Mouse (Mus musculus): ENCODE data around the gene Ripk1.
A peak's percentile ranks its signal among the peaks of the same experiment; 100 is the strongest.

Gene Ripk1

DNA sequence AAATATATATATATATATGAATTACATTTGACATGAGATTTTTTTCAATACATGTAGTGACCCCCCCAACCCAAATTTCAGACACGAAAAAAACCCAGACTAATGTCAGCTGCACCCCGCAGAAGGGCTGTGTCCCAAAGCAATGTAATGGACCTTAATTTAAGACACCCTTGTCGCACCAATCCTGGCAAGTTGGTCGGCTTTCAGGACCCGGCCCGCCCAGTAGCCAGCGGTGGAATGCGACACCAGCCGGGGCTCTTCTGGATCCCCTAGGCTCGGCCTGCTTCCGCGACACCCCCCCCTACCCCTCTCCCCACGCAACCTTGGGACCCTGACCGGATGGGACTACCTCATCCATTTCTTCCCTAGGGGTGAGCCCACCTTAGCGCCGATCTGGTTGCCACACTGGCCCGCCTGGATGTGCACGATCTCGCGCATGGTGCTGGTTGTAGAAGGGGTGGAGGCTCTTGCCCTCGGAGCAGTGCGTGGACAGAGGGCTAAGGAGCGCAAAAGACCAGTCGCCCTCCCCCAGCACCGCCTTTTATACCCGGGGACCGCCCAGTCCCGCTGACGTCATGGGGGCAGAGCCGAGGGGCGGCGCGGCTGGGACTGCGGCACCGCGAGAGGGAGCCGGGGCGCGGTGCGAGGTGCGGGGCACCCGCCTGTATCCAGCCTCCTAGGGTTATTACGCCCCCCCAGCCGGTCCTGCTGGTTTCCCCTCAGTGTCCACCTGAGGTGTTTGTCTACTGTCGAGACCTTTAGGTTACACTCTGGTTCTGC, 75.5 kb downstream of the Ripk1 start, which contains the start of gene Tubb2a:
TSS of gene Tubb2a (minus strand) at position 516 of the 780 bp plus-strand sequence.
- DNase-seq (ENCODE audit: low read depth, low spot score) = peak; percentile 78

DNA sequence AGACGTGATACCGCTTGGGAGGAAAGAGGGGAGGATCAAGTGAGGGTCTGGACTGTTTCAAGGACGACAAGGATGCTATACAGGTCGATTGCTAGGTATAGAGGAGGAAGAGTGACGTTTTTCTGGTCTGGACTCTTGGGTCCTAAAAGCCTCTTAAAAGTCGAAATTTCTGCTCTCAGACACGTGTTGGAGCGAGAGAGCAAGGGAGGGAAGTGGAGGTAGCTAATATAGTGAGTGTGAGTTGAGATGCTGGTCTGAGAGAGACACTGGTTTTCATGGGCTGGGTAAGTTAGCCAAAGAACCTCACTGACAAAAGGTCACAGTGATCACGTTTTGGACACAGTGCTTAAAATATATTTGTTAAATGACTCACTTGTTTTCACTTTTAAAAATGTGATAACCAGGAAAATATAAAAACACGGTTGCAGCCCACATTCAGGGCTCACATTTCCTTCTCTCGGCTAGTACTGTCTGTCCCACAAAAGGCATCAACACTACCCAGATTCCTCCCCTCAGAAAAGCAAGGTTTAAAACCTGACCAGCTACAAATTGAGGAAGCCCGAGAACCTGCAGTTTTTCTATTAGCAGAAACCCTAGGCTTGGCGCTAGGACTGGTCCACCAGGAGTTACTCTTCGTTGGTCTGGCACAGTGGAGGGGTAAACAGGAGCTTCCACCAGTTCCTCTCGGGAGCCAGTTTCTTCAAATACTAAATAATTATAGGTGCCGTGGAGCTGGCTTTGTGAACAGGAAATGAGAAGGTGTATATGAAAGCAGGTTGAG, 76.5 kb downstream of the Ripk1 start:
- DNase-seq (ENCODE audit: low read depth, low spot score) = no peak

GRCm38 (mm10) chr13:34079801-34080200, 77.6 kb downstream of the Ripk1 start:
- no peak for DNase-seq (ENCODE audit: low read depth, low spot score)

- no peak for DNase-seq (ENCODE audit: low read depth, low spot score)
Measured at GRCm38 (mm10) chr13:34081926-34082325, 79.8 kb downstream of the Ripk1 start.

DNA sequence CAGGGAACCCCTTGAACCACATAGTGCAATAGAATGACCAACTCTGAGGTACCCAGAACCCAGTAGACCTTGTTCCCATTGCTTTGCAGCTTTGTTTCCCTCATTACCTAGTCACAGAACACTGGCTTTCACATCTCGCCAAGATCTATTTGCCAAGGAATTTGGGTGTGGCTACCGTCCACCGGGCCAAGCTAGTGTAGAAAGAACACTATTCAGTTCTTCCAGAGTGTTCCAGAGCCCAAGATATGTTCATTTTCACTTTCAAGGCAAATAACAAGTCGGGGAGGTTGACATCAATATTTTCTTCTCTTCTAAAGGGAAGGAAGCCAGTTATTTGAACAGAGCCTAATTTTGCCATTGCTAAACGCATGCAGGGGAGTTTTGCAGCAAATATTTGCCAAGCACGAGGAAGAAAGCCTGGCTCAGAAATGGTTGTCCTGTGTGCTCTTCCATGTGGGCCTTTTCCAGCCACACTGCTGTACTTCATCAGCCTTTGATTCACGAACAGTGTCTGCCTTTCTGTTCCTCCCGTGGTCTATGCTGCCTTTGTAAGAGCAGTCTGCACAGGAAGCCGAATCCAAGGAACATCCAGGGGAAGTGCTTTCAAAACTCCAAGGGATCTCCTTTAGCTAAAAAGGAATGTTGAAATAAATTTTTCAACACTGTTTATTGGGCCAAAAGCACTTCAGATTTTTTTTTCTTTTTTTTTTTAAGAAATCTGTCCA, 82.0 kb downstream of the Ripk1 start:
- no peak for DNase-seq (ENCODE audit: low read depth, low spot score)

Measured in embryo, embryonic 11.5 days (tissue).